Mouse (Mus musculus) embryonic fibroblast, embryonic 13.5 days (primary cell): ENCODE results near the gene Tnfrsf21.

Source experiments
- CTCF ChIP-seq: IDR thresholded peaks from 2 replicates; pipeline ENCODE4 v1.5.1; 2011; ENCODE audit warnings: mild to moderate bottlenecking, control low read depth, low read length, moderate library complexity, borderline replicate concordance; ENCODE audit not compliant: insufficient read depth
- POLR2A ChIP-seq: IDR thresholded peaks from 2 replicates; pipeline ENCODE4 v1.6.1; 2011; ENCODE audit warnings: low read depth, mild to moderate bottlenecking, control low read depth, low read length, moderate library complexity

DNA sequence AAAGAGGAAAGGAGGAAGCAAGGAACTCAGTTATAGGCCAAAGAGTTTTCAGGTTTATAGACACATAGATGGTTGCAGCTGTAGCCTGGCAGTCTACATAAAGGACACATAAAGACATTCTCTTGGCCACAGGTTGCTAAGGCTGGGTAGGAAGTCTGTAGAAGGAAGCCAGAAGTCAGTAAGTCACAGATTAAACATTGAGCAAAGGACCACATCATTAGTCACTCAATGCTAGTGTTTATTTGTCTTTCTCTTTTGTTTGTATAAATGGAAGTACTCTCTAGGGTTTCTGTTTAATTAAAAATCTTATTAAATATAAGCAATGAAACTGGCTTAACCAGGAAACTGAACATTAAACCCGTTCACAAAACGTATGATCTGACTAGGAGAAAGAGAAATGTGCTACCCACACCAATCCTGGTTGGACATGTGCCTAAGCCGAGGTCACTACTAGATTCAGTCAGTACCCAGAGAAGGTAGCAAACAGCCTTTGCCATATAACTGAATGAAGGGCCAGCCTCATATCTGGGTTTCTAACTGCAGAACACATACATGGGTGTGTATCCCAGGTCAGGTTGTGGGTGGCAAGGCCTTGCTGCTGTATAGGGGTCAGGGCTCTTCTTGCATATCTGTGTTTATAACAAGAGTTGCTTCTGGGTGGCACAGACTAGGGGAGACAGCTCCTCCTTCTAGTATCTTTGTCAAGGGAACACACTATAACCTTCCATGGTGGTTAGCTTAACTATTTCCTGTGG is 113.9 kb downstream of the Tnfrsf21 start:
- TF ChIP-seq CTCF (no peak), POLR2A (no peak)
